Mouse (Mus musculus) inflammation-experienced regulatory T-cells, adult 6 months (primary cell): Measurements from ENCODE around the gene Efs. TPM values are rescaled to one million over a fixed set of nuclear protein-coding genes. Genes with fewer than 3 reads are reported as not detected.
"Not testable (repeated sequence)": the region's sequence is repeated elsewhere in the genome, so short reads cannot be mapped to it uniquely, and the experiment has no call there.

Experiments
- ATAC-seq: one replicate; pipeline ENCODE4 v1.8.0; 2017
- polyA plus RNA-seq, 3 experiments: library from polyadenylated mRNA; unstranded; fragments of 100-300 nt; shearing (Covaris generic); gene quantifications; one replicate each; pipeline ENCODE4 v1.2.1; 2017

Gene Efs
- polyA plus RNA-seq, 3 experiments from 2014 or later: not detected

DNA sequence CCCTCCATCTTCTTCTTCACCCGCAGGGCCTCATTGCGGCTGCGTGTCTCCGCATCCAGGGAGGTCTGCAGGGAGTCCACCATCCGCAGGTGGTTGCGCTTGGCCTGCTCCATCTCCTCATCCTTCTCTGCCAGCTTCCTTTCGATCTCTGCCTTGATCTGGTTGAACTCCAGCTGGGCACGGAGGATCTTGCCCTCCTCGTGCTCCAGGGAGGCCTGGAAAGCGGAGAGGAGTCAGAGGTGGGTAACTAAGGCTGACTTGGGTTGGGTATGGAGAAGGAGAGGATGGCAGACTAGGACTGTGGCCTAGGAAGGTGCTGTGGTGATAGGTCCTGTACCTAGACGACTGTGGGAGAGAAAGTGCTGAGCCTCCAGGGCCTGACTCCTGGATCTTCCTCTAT is 21.1 kb upstream of the Efs start:
- not testable (repeated sequence) for ATAC-seq

- no peak for ATAC-seq
These were observed 20.2 kb upstream of the Efs start for GRCm38 (mm10) chr14:54945975-54946704.

DNA sequence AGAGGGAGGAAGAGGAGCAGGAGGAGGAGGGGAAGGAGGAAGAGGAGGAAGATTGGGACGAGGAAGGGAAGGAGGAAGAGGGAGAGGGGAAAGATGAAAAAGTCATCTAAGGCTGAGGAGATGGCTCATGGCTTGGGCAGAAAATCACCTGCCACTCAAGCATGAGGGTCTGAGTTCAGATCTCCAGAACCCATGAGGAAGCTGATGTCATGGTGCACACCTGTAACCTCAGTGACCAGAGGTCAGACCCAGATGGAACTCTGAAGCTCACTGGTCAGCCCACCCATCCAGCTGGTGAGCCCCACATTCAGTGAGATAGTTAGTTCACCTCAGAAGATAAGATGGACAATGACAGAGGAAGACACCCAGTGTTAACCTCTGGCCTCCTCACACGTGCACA is 19.0 kb upstream of the Efs start:
- ATAC-seq: no peak

DNA sequence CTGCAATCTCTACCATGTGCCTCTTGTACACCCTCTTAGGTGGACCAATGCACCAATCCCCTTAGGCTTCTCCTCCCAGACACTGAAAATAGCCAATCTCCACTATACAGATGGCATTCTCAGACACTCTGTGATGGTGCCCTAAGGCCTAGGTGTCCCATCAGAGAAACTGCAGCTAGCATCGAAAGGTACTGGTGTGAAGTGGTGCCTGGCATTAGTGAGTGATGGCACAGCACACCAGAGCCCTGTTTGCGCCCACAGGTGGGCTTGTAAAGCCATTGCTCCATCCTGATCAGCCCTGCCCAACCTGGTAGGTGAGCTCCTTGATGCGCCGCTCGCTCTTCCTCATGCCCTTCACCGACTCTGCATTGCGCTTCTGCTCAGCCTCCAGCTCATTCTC is 18.0 kb upstream of the Efs start:
- ATAC-seq: no peak

GRCm38 (mm10) chr14:54942479-54942878 is 16.6 kb upstream of the Efs start:
- no peak for ATAC-seq

DNA sequence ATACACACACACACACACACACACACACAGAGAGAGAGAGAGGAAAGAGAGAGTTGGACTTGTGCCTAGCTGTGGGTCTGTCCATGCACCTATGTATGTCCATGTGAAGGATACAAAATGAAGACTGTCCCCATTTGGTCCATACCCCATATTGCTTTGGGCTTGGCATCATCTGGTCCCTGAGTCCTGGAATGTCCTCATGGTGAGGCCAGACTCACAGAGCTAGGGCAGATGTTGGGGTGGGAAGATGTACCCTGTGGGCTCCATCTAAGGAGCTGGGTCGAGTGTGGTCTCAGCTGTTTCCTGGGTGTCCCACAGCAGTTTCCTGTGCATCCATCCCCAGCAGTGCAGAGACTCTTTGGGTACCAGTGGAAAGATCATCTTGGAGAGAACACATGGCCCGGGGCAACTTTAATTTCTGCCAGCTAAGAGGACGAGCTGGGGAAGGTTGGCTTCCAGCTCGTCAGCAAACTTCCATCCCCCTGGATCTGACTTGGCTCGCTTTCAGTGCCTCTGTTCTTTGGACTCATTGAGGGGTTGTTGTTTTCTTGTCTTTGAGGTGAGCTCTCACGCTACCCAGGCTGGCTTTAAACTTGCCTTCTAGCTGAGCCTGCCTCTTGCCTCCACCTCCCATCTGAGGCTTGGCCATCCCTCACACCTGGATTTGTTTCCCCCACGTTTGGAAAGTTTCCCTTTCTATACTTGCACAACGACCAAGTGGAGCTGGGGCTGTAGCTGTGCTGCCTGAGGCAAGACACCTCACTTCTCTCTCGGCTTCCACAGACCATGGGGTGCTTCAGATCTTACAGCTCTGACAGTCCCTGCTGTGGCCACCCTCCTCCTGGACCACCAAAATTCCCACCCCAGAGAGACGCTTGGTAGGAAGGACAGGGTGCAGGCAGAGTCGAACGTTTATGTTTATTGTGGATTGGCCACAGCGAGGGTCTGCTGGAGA is 15.4 kb upstream of the Efs start:
- no peak for ATAC-seq

DNA sequence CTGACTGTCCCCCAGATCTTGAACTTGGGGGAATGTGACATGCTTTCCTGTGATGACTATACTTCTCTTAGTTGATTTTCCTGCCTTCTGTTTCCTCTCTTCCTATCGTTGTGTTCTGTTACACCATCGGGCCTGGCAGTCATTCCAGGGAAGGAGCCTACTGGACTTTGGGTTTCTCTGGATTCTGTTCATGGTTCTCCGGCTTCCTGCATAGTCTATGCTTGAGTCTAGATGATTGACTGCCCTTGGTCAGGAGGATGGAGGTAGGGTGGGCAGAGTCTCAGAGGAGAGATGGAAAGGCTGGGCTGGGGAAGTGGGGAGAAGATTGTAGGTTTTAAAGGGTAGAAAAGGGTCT is 14.2 kb upstream of the Efs start:
- ATAC-seq: no peak

GRCm38 (mm10) chr14:54939434-54940175 is 13.7 kb upstream of the Efs start:
- no peak for ATAC-seq

DNA sequence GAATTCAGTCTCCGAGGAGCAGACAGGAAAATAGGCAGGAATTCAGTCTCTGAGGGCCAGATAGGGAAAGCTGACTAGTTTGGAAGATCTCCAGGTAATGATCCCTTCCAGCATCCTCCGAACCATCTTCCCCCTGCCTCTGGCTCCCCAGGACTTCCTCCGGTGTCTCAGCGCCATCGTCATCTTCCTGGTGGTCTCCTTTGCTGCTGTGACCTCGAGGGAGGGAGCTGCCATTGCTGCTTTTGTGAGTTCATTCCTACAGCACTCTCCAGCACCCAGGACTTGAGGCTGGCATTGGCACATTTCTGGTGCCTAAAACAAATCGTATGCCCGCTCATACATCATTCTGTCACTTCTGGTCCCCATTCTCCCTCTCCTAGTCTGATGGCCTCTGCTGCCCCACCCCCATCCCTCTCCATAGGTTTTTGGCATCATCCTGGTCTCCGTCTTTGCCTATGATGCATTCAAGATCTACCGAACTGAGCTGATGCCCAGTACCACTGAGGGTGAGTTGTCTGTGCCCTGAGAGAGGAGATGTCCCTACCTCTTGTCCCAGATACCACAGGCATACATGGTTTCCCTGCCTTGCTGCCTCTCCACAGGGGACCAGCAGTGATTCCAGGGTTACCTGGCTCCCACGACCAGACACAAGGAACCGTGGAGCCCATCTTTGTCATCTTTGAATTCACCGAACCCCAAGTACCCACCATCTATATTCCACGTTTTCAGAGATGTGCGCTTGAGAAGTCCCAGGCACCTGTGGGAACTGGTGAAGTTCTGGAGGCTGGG is 12.7 kb upstream of the Efs start:
- no peak for ATAC-seq

DNA sequence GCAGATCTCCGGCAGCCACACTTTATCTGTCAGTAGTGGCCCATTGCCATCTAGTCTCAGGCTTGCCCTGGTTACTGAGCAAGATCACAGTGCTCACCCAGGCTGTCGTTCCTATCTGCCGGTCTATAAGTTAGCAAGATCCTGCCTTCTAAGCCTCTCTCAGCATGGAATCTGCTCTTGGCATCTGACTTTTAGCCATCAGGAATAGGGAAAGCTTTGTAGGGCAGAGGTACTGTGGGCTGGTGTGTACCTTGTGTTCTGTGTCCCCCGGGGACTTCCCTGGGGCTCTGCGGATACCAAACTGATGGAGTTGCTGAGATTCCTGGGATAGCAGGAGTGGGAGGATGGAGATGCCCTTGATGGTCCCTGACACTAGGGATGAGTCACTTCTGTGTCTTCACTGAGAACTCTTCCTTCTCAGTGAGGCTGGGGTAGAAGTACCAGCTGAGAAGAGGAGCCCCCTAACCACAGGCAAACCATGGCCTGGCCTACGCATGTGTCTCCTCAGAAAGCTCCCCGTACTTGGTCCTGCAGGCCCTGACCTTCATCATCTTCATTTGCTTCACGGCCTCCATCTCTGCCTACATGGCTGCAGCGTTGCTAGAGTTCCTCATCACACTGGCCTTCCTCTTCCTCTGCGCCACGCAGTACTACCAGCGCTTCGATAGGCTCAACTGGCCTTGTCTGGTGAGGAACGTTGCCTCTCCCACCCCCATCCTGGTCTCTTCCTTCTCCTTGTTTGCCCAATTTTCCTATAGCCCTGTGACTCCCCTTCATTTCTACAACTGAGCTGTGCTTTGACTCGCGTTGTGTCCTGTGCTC is 11.6 kb upstream of the Efs start:
- no peak for ATAC-seq

- no peak for ATAC-seq
These were observed 10.9 kb upstream of the Efs start for GRCm38 (mm10) chr14:54936831-54937160.

GRCm38 (mm10) chr14:54935904-54936830 is 10.2 kb upstream of the Efs start, which contains the start of gene Cmtm5:
Gene Cmtm5, plus strand, starts transcription at chr14:54936261.
- ATAC-seq: no peak

- ATAC-seq: no peak
These were observed 6.8 kb upstream of the Efs start, which contains the start of gene Il25 for GRCm38 (mm10) chr14:54932645-54933150. Gene Il25, plus strand, starts transcription at chr14:54932695.

GRCm38 (mm10) chr14:54930431-54930830 is 4.5 kb upstream of the Efs start:
- ATAC-seq: no peak

DNA sequence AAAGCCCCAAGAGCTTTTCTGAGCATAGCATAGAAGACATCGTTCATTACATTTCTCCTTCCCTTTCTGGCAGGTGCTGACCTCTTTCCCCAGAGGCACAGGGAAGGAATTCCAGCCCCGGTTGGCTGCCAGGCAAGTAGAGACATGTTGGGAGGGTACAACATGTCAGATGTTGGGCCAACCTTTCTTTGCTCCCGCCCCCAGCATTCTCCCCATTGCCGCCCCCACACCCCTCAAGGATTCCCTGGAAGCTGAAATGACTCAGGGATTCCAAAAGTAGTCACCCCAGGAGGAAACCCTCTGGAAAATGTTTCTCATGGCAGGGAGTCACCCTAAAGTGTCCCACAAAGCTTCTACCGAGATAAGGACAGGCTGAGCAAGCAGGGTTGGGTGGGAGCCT is 3.9 kb upstream of the Efs start:
- no peak for ATAC-seq

DNA sequence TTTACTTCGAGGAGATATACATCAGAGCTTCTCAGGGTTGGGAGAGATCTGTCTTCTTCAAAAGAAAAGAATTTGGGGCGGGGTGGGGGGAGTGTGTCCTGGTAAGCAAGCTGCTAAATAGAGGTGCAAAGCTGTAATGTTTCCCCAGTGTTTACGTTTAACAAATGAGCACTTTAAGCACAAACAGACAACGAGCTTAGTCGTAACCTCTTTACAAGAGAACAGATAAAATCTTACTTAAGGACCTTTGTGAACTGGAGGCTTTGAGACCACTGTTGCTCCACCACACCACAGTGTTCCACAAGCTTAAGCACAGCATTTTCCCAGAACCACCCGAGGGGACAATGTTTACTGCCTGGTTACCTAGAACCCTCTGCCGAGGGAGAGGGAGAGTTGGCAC is 1.4 kb upstream of the Efs start:
- no peak for ATAC-seq

DNA sequence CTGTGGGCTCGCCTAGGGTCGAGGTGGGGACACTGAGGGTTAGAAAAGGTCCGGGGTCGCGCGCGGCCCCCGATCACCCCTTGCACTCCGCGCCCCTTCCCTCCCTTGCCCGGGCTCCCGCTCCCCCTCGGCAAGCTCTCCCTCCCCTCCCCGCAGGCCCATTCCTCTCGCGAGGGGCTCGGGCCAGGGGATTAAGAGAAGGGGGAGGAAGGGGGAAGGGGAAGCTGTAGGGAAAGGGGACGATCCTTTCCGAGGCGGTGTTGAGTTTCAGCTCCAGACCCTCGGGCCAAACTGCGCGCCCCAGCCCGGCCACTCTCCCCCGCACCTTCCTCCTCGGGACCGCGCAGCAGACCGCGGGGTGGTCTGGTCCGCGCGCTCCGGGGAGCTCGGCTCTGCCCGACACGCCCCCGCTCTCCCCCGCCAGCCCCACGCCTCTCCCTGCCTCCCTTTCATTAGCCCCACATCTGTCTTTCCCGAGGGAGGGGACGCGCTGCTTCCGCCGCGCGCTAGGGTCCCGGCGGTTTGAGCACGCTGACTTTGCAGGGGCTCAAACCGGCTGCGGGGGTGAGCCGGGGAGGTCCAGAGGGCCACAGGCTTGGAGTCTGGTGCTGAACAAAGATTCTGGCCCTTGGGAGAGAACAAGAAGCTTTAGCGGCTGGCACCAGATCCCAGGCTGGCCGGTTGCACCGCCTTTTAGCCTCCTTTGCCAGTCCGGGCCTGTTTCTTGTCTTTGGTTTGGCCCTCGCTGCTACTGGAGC is 654 bp upstream of the Efs start:
- ATAC-seq: no peak

DNA sequence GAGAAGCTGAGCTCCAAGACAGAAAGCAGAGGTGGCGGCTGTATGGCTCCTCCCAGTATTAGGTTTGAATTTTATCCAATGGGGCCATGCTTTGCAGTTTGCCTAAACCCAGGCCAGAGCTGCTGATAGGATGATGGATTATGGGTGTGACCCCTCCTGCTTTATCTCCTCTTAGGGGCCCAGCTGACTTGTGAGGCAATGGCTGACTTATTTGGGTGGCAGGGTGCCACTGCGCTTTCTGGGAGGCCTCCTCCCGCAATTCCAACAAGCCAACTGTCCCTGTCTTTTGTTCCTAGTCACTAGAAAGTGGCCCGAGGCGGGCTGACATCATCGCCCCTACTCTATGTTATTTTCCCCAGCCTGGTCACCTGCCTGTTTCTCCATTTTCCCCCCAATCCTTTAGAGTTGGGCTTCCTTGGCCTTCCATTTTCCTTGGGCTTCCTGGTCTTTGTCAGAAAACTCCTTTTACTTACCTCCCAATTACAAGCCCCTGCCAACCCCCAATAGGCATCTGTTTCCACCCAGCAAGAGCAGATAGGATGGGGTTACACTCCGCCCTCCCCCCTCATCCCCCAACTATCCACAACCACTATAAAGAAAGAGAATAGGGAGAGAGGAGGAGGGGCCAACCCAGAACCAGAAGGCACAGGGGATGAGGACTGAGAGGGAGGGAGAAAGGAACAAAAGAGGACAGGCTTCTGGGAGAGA is 1.1 kb downstream of the Efs start:
- ATAC-seq: no peak
